Mouse (Mus musculus): Measurements from ENCODE around the gene Mapt.

DNA sequence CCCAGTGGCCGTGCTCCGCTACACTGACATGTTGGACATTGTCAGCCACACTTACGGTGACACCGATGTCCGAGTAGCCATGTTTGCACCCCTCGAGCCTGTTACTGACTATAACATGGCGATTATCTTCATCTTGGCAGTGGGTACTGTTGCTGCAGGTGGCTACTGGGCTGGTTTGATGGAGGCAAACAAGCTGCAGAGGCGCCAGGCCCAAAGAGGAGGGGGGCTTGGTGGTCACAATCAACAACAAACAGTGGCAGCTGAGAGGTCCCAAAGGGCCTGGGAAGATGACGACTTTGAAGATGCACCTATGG, 44.4 kb upstream of the Mapt start:
- TF ChIP-seq CTCF (IDR thresholded peaks at IDR 0.05; ENCODE audit: control insufficient read depth, insufficient read depth, low read length) (no peak), POLR2A (IDR thresholded peaks at IDR 0.05; ENCODE audit: borderline replicate concordance, control insufficient read depth, low read depth, low read length) (no peak)
